Mouse (Mus musculus) neural tube, postnatal 0 days (tissue): ENCODE results near the gene Vmn1r166. TPM values are rescaled to one million over a fixed set of nuclear protein-coding genes. Genes with fewer than 3 reads are reported as not detected.

Source experiments
- polyA plus RNA-seq: library from polyadenylated mRNA; unstranded; fragments of >200 nt; fragmentation: Nextera tagmentation; extraction: Ambion mirVana; gene quantifications from 2 replicates; pipeline ENCODE4 v1.2.1, GENCODE M21; 2015

Vmn1r166 gene
- not detected in 2 replicates for polyA plus RNA-seq

GRCm38 (mm10) chr7:23251582-23251981 lies at the start of gene Vmn1r166:
Gene Vmn1r166 (minus strand): TSS chr7:23251682.

GRCm38 (mm10) chr7:23300892-23301291 lies 49.4 kb upstream of the Vmn1r166 start, which contains the start of gene Nlrp4e:
Gene Nlrp4e (plus strand): TSS chr7:23301192.

GRCm38 (mm10) chr7:23278800-23279199 lies 27.3 kb upstream of the Vmn1r166 start, which contains the start of gene Gm6902:
Gene Gm6902 (minus strand): TSS chr7:23278900.

GRCm38 (mm10) chr7:23217032-23217431 lies 34.5 kb downstream of the Vmn1r166 start, which contains the start of gene Vmn1r165:
Gene Vmn1r165 (plus strand): TSS chr7:23217332.

Other genes with a start within 250 kb of the Vmn1r166 start
- gene Gm4216, start 231.8 kb downstream of the Vmn1r166 start, polyA plus RNA-seq, result not detected in 2 replicates
- not detected in 2 replicates for gene Vmn1r163, start 196.1 kb downstream of the Vmn1r166 start, polyA plus RNA-seq
- not detected in 2 replicates for gene Gm8720, start 184.2 kb downstream of the Vmn1r166 start, polyA plus RNA-seq
- not detected in 2 replicates for gene Gm10662, start 107.2 kb downstream of the Vmn1r166 start, polyA plus RNA-seq
- gene Vmn1r165, start 34.4 kb downstream of the Vmn1r166 start, polyA plus RNA-seq, result not detected in 2 replicates
- gene Gm6902, start 27.2 kb upstream of the Vmn1r166 start, polyA plus RNA-seq, result not detected in 2 replicates
- not detected in 2 replicates for gene Nlrp4e, start 49.5 kb upstream of the Vmn1r166 start, polyA plus RNA-seq
- gene Nlrp5, start 134.2 kb upstream of the Vmn1r166 start, polyA plus RNA-seq, result not detected in 2 replicates